Mouse (Mus musculus) ES-Bruce4 (cell line): Measurements from ENCODE around the gene Ints11. TPM values are rescaled to one million over a fixed set of nuclear protein-coding genes. Genes with fewer than 3 reads are reported as not detected.

Source experiments
- H3K27ac ChIP-seq: 2 replicates; pipeline ENCODE4 v1.5.1; 2012; ENCODE audit warnings: low read length, inconsistent platforms; ENCODE audit not compliant: insufficient read depth
- H3K27me3 ChIP-seq: 2 replicates; pipeline ENCODE4 v1.6.1; 2012; ENCODE audit warnings: mild to moderate bottlenecking, low read length, inconsistent platforms; ENCODE audit not compliant: control insufficient read depth, poor library complexity, insufficient read depth, severe bottlenecking
- H3K36me3 ChIP-seq: 2 replicates; pipeline ENCODE4 v1.6.1; 2012; ENCODE audit warnings: inconsistent platforms, mild to moderate bottlenecking, low read length, moderate library complexity; ENCODE audit not compliant: control insufficient read depth, poor library complexity, insufficient read depth, severe bottlenecking
- H3K4me1 ChIP-seq: one replicate; pipeline ENCODE4 v1.8.1; 2011; ENCODE audit warnings: low read length; ENCODE audit not compliant: control insufficient read depth, insufficient read depth
- H3K4me3 ChIP-seq: 2 replicates; pipeline ENCODE4 v1.5.1; 2011; ENCODE audit warnings: low read depth, mild to moderate bottlenecking, low read length
- H3K9ac ChIP-seq: 2 replicates; pipeline ENCODE4 v1.6.1; 2012; ENCODE audit warnings: low read depth, mild to moderate bottlenecking, inconsistent platforms; ENCODE audit not compliant: poor library complexity, severe bottlenecking
- H3K9me3 ChIP-seq: replicated peaks from 2 replicates; pipeline ENCODE4 v1.6.1; 2012; ENCODE audit warnings: mild to moderate bottlenecking, low read length, inconsistent platforms; ENCODE audit not compliant: control insufficient read depth, poor library complexity, insufficient read depth, severe bottlenecking
- CTCF ChIP-seq: IDR thresholded peaks from one replicate; pipeline ENCODE4 v1.8.1; 2011; ENCODE audit warnings: low read depth, low read length
- EP300 ChIP-seq: IDR thresholded peaks from 2 replicates; pipeline ENCODE4 v1.6.1; 2011; ENCODE audit warnings: low read depth, low read length; ENCODE audit not compliant: insufficient read depth
- POLR2A ChIP-seq: IDR thresholded peaks from one replicate; pipeline ENCODE4 v1.8.1; 2011; ENCODE audit warnings: low read length; ENCODE audit not compliant: insufficient read depth
- polyA plus RNA-seq: library from polyadenylated mRNA; stranded (reverse); fragments of >200 nt; gene quantifications from 2 replicates; pipeline ENCODE4 v1.2.4, GENCODE M21; 2011; ENCODE audit warnings: low read depth; ENCODE audit not compliant: missing spikeins, insufficient read depth, insufficient read length

The Ints11 gene
- polyA plus RNA-seq, 1 experiment, result 43.3 TPM

GRCm38 (mm10) chr4:155843231-155843630 is 26.1 kb upstream of the Ints11 start:
- no peak for TF ChIP-seq POLR2A
- TF ChIP-seq CTCF, result no peak
- Histone ChIP-seq H3K27ac (no peak overlapping the region), H3K9ac (no peak overlapping the region), H3K36me3 (no peaks in the 10 kb centered on the region), H3K9me3 (no peaks in the 10 kb centered on the region), H3K4me3 (no peak overlapping the region), H3K4me1 (peaks cover 6% of the 10 kb centered on the region), H3K27me3 (no peaks in the 10 kb centered on the region)

- H3K27ac ChIP-seq, result no peak within 1 kb of the TSS
- H3K9me3 ChIP-seq, result no peaks in the 10 kb centered on the region
- peak within 1 kb of the TSS; percentile 89 for H3K4me3 ChIP-seq
- TF ChIP-seq CTCF, result peak; percentile 13
- no peak for TF ChIP-seq POLR2A
- TF ChIP-seq EP300, result no peak
- no peaks in the 10 kb centered on the region for H3K36me3 ChIP-seq
- H3K4me1 ChIP-seq, result no peaks in the 10 kb centered on the region
- H3K9ac ChIP-seq, result peak within 1 kb of the TSS; percentile 84
- no peaks in the 10 kb centered on the region for H3K27me3 ChIP-seq
These were observed 22.3 kb upstream of the Ints11 start, which contains the start of gene Dvl1 for GRCm38 (mm10) chr4:155846871-155847578. Gene Dvl1, plus strand, starts transcription at chr4:155847402.

DNA sequence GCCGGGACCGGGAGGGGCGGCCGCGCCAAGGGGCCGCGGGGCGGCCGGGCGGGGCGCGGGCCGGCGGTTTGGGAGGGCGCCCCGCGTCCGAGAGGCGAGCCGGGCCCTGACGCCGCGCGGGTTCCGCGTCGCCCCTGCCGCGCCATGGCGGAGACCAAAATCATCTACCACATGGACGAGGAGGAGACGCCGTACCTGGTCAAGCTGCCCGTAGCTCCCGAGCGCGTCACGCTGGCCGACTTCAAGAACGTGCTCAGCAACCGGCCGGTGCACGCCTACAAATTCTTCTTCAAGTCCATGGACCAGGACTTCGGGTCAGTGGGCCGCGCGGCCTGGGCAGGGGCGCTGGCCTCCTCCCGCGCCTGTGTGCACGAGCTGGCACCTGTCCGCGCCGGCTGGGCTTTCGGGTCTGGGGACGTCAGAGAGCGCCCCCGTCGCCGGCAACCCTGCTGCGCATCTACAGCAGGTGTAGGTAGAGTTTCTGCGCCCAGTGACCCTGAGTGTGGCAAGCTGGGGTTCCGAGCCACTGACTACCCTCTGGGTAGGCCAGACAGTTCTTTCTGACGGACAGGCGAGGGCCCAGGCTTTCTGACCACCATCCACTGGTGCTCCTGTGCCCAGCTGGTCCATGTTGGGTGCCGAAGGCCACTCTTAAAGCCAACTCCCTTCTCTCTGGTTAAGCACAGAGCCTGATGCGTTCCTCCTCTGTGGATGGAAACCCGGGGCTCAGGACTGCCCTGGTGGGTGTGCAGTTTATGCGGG is 21.6 kb upstream of the Ints11 start:
- H3K4me3 ChIP-seq, result peak overlapping the region; percentile 67
- H3K9ac ChIP-seq, result peak overlapping the region; percentile 84
- H3K9me3 ChIP-seq, result no peaks in the 10 kb centered on the region
- H3K36me3 ChIP-seq, result no peaks in the 10 kb centered on the region
- H3K27ac ChIP-seq, result no peak overlapping the region
- no peak for TF ChIP-seq EP300
- TF ChIP-seq POLR2A, result no peak
- no peak for TF ChIP-seq CTCF
- H3K4me1 ChIP-seq, result no peaks in the 10 kb centered on the region
- H3K27me3 ChIP-seq, result no peaks in the 10 kb centered on the region

DNA sequence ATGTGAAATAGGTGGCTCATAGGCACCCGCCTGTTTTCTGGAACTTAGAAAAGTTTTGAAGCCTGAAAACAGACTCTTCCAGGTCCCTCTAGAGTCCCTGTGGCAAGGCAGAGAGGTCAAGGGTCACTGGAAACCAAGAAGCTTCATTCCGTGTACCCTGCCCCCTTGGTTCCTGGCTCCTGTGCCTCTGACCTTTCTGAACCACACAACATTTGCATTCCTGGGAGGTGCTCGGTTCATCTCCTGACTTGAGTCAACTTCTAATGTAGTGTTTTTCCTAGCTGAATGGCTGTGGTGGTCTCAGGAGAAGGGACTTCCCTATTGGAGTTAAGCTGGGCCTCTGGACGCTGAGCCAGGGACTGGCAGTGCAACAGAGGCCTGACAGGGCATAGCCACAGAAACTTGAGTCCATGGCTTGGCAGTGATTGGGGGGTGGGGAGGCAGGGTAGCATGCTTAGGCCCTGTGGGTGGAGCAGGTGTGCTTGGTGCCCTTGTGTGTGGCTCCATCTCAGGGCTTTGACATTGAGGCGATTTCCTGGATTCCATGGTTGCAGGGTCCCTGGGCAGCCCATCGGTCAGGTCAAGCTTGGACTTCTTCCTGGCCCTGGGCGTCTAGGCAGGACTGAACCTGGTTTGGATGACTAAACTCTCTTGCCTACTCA is 20.8 kb upstream of the Ints11 start:
- H3K27me3 ChIP-seq, result no peaks in the 10 kb centered on the region
- H3K4me3 ChIP-seq, result peak overlapping the region; percentile 67; the same call in 1 of the 2 replicates
- H3K4me1 ChIP-seq, result no peaks in the 10 kb centered on the region
- H3K9me3 ChIP-seq, result no peaks in the 10 kb centered on the region
- H3K9ac ChIP-seq, result peak overlapping the region; percentile 84
- no peaks in the 10 kb centered on the region for H3K36me3 ChIP-seq
- H3K27ac ChIP-seq, result no peak overlapping the region
- TF ChIP-seq CTCF (no peak), EP300 (no peak), POLR2A (no peak)

DNA sequence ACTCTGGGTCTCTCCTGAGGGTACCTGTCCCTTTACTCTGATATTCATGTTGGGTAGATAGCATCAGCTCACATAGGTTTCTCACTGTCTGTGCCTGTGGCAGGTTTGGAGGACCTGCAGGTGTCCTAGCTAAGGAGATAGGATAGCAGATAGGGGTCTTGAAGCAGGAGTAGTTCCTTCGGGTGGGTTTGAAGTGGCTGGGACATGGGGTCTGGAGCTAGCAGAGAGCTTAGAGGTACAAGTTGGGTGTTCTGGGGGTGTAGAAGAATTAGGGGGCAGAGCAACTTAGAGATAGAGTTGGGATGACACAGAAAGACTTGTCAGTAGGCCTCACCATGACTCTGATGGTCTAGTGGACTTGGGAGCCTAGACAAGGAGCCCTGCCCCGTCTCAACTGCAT is 20.0 kb upstream of the Ints11 start:
- Histone ChIP-seq H3K36me3 (no peaks in the 10 kb centered on the region), H3K9ac (no peak overlapping the region), H3K27me3 (no peaks in the 10 kb centered on the region), H3K4me1 (no peaks in the 10 kb centered on the region), H3K27ac (no peak overlapping the region), H3K9me3 (no peaks in the 10 kb centered on the region), H3K4me3 (no peak overlapping the region)
- TF ChIP-seq EP300 (no peak), CTCF (no peak), POLR2A (no peak)

- Histone ChIP-seq H3K36me3 (no peaks in the 10 kb centered on the region), H3K9ac (no peak overlapping the region)
These were observed 19.4 kb upstream of the Ints11 start for GRCm38 (mm10) chr4:155849792-155850451.

More at GRCm38 (mm10) chr4:155849792-155850451, 19.4 kb upstream of the Ints11 start:
- H3K9me3 ChIP-seq, result no peaks in the 10 kb centered on the region
- H3K4me1 ChIP-seq, result no peaks in the 10 kb centered on the region
- no peak overlapping the region for H3K4me3 ChIP-seq
- H3K27ac ChIP-seq, result no peak overlapping the region
- H3K27me3 ChIP-seq, result no peaks in the 10 kb centered on the region
- TF ChIP-seq CTCF, result no peak
- no peak for TF ChIP-seq POLR2A
- no peak for TF ChIP-seq EP300
